Mouse (Mus musculus) thymus, adult 2 months (tissue): Measurements from ENCODE around the gene Ranbp10. TPM values are rescaled to one million over a fixed set of nuclear protein-coding genes. Genes with fewer than 3 reads are reported as not detected.

ENCODE experiments used
- DNase-seq: peaks from one replicate; pipeline ENCODE4 v3.0.0; 2021
- H3K27ac ChIP-seq: fragments of 200-500 bp; 2 replicates; pipeline ENCODE4 v1.5.1; 2012; ENCODE audit warnings: low read length, control low read depth; ENCODE audit not compliant: control insufficient read depth, insufficient read depth
- H3K27me3 ChIP-seq: fragments of 200-500 bp; 2 replicates; pipeline ENCODE4 v1.6.1; 2012; ENCODE audit warnings: mild to moderate bottlenecking, low read length, moderate library complexity, mixed read lengths; ENCODE audit not compliant: control insufficient read depth, insufficient read depth
- H3K36me3 ChIP-seq: fragments of 200-500 bp; 2 replicates; pipeline ENCODE4 v1.6.1; 2012; ENCODE audit warnings: mild to moderate bottlenecking, low read length, moderate library complexity; ENCODE audit not compliant: control insufficient read depth, insufficient read depth
- H3K4me1 ChIP-seq: fragments of 200-500 bp; replicated peaks from 2 replicates; pipeline ENCODE4 v1.6.1; 2012; ENCODE audit warnings: low read length; ENCODE audit not compliant: control insufficient read depth, insufficient read depth
- H3K4me3 ChIP-seq: fragments of 200-500 bp; 2 replicates; pipeline ENCODE4 v1.5.1; 2012; ENCODE audit warnings: mild to moderate bottlenecking, low read length, control low read depth, moderate library complexity; ENCODE audit not compliant: control insufficient read depth, insufficient read depth
- CTCF ChIP-seq: fragments of 200-500 bp; IDR thresholded peaks from 2 replicates; pipeline ENCODE4 v1.5.1; 2012; ENCODE audit warnings: mild to moderate bottlenecking, control low read depth, low read length, moderate library complexity, borderline replicate concordance; ENCODE audit not compliant: control insufficient read depth, poor library complexity, insufficient read depth; ENCODE audit errors: extremely low read depth
- POLR2A ChIP-seq: fragments of 200-500 bp; IDR thresholded peaks from 2 replicates; pipeline ENCODE4 v1.6.1; 2012; ENCODE audit warnings: mild to moderate bottlenecking, low read length, control low read depth, moderate library complexity; ENCODE audit not compliant: control insufficient read depth, poor library complexity, insufficient read depth; ENCODE audit errors: extremely low read depth
- WGBS: fragments of 180-500 bp; shearing (Covaris S2); methylation state at CpG from one replicate; pipeline ENCODE4 v1.1.7; 2018; 5-methylcytosine and 5-hydroxymethylcytosine counted together
- polyA plus RNA-seq: library from polyadenylated mRNA; depleted of rRNA; stranded (reverse); fragments of >200 nt; gene quantifications from 2 replicates; pipeline ENCODE4 v1.2.3, GENCODE M21; 2012; rRNA removed

The Ranbp10 gene
- polyA plus RNA-seq = 47.1 and 53.0 TPM in 2 replicates

DNA sequence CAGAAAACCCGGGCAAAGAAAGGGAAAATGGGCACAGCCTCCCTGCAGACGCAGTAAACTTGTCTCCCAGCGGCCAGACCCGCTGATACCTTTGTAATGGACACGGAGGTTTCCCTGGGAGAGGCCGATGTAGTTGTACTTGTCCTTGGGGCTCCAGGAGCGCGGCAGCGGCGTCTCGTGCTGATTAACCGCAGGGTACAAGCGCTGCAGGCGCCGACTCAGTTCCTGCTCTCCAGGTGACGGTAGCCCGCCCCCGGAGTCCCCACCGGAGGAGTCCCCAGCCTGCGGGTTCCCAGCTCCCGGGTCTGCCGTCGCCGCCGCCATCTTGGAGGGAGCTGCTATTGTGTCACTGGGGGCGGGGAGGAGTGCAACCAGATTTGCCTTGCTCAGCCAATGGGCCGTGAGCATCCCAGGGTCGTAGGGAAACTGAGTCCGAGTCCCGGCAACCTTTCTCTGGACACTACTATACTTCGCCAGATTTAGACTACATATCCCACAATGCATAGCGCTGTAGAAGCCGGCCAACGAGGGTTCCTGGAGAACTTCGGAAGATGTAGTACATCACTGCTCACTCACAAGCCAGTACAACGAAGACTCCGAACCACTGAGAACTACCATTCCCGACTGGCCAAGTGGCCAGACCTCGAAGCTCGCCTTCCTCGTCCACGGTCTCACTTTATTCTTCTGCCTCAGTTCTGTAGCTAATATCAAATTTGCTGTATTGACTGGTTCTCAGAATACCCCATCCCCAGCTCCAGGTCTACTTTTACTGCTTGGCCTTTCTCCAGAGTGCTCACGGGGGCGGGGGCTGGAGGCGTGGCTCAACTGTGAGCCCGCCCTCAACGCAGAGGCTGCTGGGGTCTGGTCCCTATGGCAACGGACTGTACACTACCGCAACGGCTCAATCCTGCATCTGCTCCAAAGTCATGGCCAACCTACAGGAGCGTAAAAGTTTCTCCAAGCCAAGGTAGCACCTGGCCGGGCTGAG, at the start of gene Ranbp10, which contains the start of gene Tsnaxip1:
Ranbp10 (minus strand) TSS at position 490 of the 988 bp plus-strand sequence.
Tsnaxip1 (plus strand) TSS at position 871 of the 988 bp plus-strand sequence.
- Histone ChIP-seq H3K4me1 (peaks cover 9% of the 10 kb centered on the region; the same call in 1 of the 2 replicates), H3K27me3 (no peaks in the 10 kb centered on the region), H3K4me3 (peak within 1 kb of the TSS; percentile 87), H3K36me3 (no peaks in the 10 kb centered on the region; the same call in 1 of the 2 replicates), H3K27ac (peak within 1 kb of the TSS; percentile 7; the same call in 1 of the 2 replicates)
- under 1% methylated on average over 52 of the region's 52 CpGs for WGBS
- peak; percentile 86 for TF ChIP-seq POLR2A
- 0 out of 2 replicates have a peak, but pooled peaks have one; percentile 29 for TF ChIP-seq CTCF
- peak; percentile 96 for DNase-seq

DNA sequence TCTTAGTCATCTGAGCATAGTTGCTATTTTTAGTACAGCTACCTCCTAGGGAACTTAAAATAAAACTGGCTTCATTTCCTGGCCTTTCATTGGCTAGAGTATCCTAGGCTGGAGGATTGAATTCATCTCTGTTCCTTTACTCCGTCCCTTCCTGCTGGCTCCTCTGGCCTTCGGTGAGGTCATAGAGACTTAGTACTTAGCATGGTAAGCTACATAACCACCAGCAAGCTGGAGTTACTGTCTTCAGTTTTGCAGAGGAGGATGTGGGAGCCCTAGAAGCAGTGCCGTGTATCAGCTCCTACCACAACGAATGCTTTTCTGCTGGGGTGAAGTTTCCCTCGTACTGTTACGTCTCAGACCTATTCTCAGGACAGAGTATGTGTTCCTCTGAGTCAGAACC, 47.2 kb upstream of the Ranbp10 start:
- H3K4me1 ChIP-seq = no peaks in the 10 kb centered on the region
- TF ChIP-seq POLR2A (no peak), CTCF (no peak)
- WGBS = 93% methylated on average over 6 of the region's 6 CpGs
- no peak for DNase-seq
- H3K27me3 ChIP-seq = no peaks in the 10 kb centered on the region
- no peak overlapping the region for H3K4me3 ChIP-seq
- no peak overlapping the region for H3K27ac ChIP-seq
- peaks cover 23% of the 10 kb centered on the region for H3K36me3 ChIP-seq

DNA sequence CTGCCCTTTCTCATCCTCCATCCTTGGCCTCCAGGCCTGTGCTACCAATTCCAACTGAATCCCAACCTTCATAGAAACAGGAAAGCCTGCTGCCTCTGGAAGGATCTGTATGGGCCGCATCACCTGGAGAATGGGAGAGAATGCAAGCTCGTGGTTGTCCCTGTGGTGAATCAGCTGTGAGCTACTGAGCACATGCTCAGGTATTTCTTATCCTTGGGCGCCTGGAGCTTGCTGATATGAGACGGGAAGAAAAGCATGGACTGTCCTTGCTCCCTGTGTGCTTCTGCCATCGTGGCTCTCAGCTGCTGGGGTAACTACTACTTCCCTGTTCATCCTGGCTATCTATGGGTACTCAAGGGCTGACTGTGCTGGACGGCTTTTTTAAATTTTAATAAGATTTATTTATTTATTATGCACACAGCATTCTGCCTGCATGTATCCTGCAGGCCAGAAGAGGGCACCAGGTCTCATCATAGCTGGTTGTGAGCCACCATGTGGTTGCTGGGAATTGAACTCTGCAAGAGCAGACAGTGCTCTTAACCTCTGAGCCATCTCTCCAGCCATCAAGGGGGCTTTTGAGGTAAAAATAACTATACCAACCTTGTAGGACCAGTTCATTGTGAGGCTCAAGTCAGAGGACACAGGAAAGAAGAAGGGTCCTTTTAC, 39.3 kb upstream of the Ranbp10 start:
- WGBS = 88% methylated on average over 6 of the region's 6 CpGs

DNA sequence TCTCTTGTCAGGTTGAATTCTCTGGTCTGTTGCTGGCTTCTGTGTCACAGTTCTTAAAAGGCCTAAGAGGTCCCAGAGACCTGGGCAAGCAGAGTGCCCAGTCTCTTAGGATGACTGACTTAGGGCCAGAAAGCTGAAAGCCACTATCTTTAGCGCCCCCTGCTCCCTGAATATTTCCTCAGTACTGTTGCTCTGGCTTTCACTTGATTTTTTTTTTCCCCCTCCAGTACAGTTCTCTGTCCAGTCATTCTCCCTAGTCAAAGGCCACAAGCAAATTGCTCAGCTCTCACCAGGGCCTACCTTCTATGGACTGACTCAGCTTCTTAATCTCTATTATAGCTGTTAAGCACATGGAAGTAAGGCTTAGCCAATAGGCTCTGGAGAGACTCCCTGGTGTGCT, 34.8 kb upstream of the Ranbp10 start:
- peaks cover 2% of the 10 kb centered on the region for H3K4me1 ChIP-seq
- peak; percentile 21 for DNase-seq
- no peak overlapping the region for H3K4me3 ChIP-seq
- no peaks in the 10 kb centered on the region for H3K36me3 ChIP-seq
- H3K27ac ChIP-seq = no peak overlapping the region
- TF ChIP-seq CTCF = no peak
- no peaks in the 10 kb centered on the region for H3K27me3 ChIP-seq
- WGBS = 6% methylated on average over 1 of the region's 1 CpGs

More for the DNA sequence above, 39.3 kb upstream of the Ranbp10 start:
- H3K27ac ChIP-seq = no peak overlapping the region
- no peak for DNase-seq
- peaks cover 4% of the 10 kb centered on the region; the same call in 1 of the 2 replicates for H3K36me3 ChIP-seq
- TF ChIP-seq POLR2A (no peak), CTCF (no peak)
- no peak overlapping the region for H3K4me3 ChIP-seq
- no peaks in the 10 kb centered on the region for H3K27me3 ChIP-seq
- no peaks in the 10 kb centered on the region for H3K4me1 ChIP-seq

DNA sequence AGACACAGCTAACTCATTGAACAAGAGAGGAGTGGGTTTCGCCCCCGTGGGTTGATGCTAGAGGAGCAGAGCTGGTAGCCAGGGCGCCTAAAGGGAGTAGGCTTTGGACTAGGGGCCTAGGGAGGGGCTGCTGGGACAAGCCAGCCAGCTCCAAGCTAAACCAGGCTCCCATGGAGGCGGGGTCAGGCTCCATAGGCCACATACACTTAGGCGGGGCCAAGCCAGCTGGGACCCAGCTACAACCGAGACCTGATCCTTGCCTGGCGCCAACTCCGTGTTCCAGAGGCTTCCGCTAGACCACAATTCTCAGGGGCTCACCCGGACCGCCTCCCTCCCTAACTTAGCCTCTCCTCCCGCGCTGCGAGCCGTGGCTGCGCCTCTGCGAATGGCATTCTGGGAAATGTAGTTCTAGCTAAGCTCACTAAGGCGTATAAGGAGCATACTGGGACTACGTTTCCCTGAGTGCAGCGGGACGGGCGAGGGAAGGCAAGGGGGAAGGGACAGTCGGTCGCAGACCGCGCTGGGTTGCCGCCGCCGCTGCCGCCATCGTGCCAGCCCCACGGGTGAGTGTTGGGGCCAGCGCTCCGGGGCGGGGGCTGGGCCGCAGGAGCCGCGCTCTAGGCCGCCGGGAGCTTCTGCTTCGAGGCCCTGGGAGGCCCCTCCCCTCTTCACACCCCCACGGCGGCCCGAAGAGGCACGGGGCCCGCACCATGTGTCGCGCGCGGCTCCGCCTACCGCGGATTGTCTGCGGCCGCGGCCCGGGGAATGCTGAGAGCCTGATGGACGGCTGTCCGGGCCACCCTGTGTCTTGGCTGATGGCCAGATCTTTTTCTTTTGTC, 33.2 kb upstream of the Ranbp10 start, which contains the start of gene Nutf2:
Nutf2 (plus strand) TSS at position 438 of the 839 bp plus-strand sequence.
- peak; percentile 92 for DNase-seq
- H3K4me3 ChIP-seq = peak within 1 kb of the TSS; percentile 76
- H3K27me3 ChIP-seq = no peaks in the 10 kb centered on the region
- TF ChIP-seq POLR2A = peak; percentile 74; the same call in 1 of the 2 replicates
- TF ChIP-seq CTCF = peak; percentile 22; the same call in 1 of the 2 replicates
- H3K27ac ChIP-seq = peak within 1 kb of the TSS; percentile 51; the same call in 1 of the 2 replicates
- 1% methylated on average over 59 of the region's 59 CpGs for WGBS
- no peaks in the 10 kb centered on the region for H3K36me3 ChIP-seq
- peaks cover 13% of the 10 kb centered on the region for H3K4me1 ChIP-seq

DNA sequence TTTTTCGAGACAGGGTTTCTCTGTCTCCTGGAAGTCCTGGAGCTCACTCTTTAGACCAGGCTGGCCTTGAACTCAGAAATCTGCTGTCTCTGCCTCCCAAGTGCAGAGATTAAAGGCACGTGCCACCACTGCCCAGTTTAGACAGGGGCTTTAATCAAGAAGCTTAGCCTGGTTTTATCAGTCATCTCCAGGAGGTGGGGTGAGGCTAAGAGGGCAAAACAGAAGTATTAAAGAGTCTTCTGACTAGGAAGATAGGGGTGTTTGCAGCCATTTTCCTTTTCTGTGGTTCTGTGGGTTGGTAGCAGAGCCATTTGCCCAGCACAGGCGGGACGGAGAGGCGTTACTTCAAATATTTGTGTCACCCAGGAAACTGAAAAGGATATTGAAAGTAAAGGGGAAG, 32.2 kb upstream of the Ranbp10 start:
- TF ChIP-seq CTCF (no peak), POLR2A (no peak)
- Histone ChIP-seq H3K4me3 (no peak overlapping the region), H3K27me3 (no peaks in the 10 kb centered on the region), H3K4me1 (peaks cover 13% of the 10 kb centered on the region), H3K27ac (no peak overlapping the region), H3K36me3 (no peaks in the 10 kb centered on the region)
- no peak for DNase-seq
- WGBS = 51% methylated on average over 5 of the region's 5 CpGs
